Mouse (Mus musculus) hindbrain, embryonic 16.5 days (tissue): ENCODE data around the gene Gm20662. TPM values are rescaled to one million over a fixed set of nuclear protein-coding genes. Genes with fewer than 3 reads are reported as not detected.
"Not testable (repeated sequence)": the region's sequence is repeated elsewhere in the genome, so short reads cannot be mapped to it uniquely, and the experiment has no call there.

Experiments
- ATAC-seq: fragments of 200-750 bp; cut with Nextera tagmentation; 2 replicates; pipeline ENCODE4 v1.8.0; 2017; ENCODE audit warnings: moderate TSS enrichment, moderate library complexity
- H3K27ac ChIP-seq: fragments of 300-500 bp; sonication (generic); 2 replicates; pipeline ENCODE4 v1.5.1; 2014; ENCODE audit warnings: low read depth, mild to moderate bottlenecking, control low read depth, low read length, moderate library complexity
- H3K27me3 ChIP-seq: fragments of 300-500 bp; sonication (generic); replicated peaks from 2 replicates; pipeline ENCODE4 v1.6.1; 2014; ENCODE audit warnings: low read length; ENCODE audit not compliant: control insufficient read depth, insufficient read depth
- H3K36me3 ChIP-seq: fragments of 300-500 bp; sonication (generic); 2 replicates; pipeline ENCODE4 v1.6.1; 2014; ENCODE audit warnings: mild to moderate bottlenecking, low read length, moderate library complexity, mixed read lengths; ENCODE audit not compliant: control insufficient read depth, insufficient read depth
- H3K4me1 ChIP-seq: fragments of 300-500 bp; sonication (generic); 2 replicates; pipeline ENCODE4 v1.6.1; 2014; ENCODE audit warnings: low read depth, low read length; ENCODE audit not compliant: control insufficient read depth, insufficient read depth
- H3K4me2 ChIP-seq: fragments of 300-500 bp; sonication (generic); 2 replicates; pipeline ENCODE4 v1.6.1; 2014; ENCODE audit warnings: mild to moderate bottlenecking, low read length, control low read depth, moderate library complexity
- H3K4me3 ChIP-seq: fragments of 300-500 bp; sonication (generic); 2 replicates; pipeline ENCODE4 v1.5.1; 2014; ENCODE audit warnings: mild to moderate bottlenecking, low read length, control low read depth, moderate library complexity
- H3K9ac ChIP-seq: fragments of 300-500 bp; sonication (generic); 2 replicates; pipeline ENCODE4 v1.6.1; 2014; ENCODE audit warnings: low read depth, mild to moderate bottlenecking, control low read depth, low read length, moderate library complexity
- H3K9me3 ChIP-seq: fragments of 300-500 bp; sonication (generic); 2 replicates; pipeline ENCODE4 v1.6.1; 2014; ENCODE audit warnings: mild to moderate bottlenecking, low read length, moderate library complexity; ENCODE audit not compliant: control insufficient read depth
- WGBS: fragments of 180-500 bp; shearing (Covaris S2); extraction: QIAGEN DNeasy Blood & Tissue Kit; methylation state at CpG from one replicate; pipeline ENCODE4 v1.1.7; 2014; 5-methylcytosine and 5-hydroxymethylcytosine counted together
- polyA plus RNA-seq: library from polyadenylated mRNA; unstranded; fragments of >200 nt; fragmentation: Nextera tagmentation; extraction: Ambion mirVana; gene quantifications from 2 replicates; pipeline ENCODE4 v1.2.1, GENCODE M21; 2015

Gm20662 gene
- polyA plus RNA-seq, 1 experiment from 2014 or later = 1.5 TPM

- ATAC-seq = peak; percentile 100
- Histone ChIP-seq H3K9me3 (no peaks in the 10 kb centered on the region), H3K9ac (peak within 1 kb of the TSS; percentile 98), H3K4me2 (peak within 1 kb of the TSS; percentile 88), H3K4me3 (peak within 1 kb of the TSS; percentile 91), H3K27ac (peak within 1 kb of the TSS; percentile 97), H3K27me3 (no peaks in the 10 kb centered on the region), H3K36me3 (no peaks in the 10 kb centered on the region), H3K4me1 (peaks cover 23% of the 10 kb centered on the region)
- under 1% methylated on average over 49 of the region's 51 CpGs for WGBS
Measured at GRCm38 (mm10) chr9:108001922-108002770, 6.0 kb downstream of the Gm20662 start, which contains the start of gene Ip6k1. Ip6k1 (plus strand) TSS chr9:108002501.

- no peaks in the 10 kb centered on the region for H3K27me3 ChIP-seq
- peak overlapping the region; percentile 98 for H3K9ac ChIP-seq
- WGBS = under 1% methylated on average over 40 of the region's 50 CpGs
- H3K27ac ChIP-seq = peak overlapping the region; percentile 97
- peak overlapping the region; percentile 91 for H3K4me3 ChIP-seq
- peak overlapping the region; percentile 65 for H3K4me2 ChIP-seq
- peaks cover 23% of the 10 kb centered on the region for H3K4me1 ChIP-seq
- no peaks in the 10 kb centered on the region for H3K36me3 ChIP-seq
- peak; percentile 70 for ATAC-seq
- H3K9me3 ChIP-seq = no peaks in the 10 kb centered on the region
Measured at GRCm38 (mm10) chr9:108002778-108003530, 6.8 kb downstream of the Gm20662 start.

- peaks cover 23% of the 10 kb centered on the region for H3K4me1 ChIP-seq
- no peak for ATAC-seq
- H3K9me3 ChIP-seq = no peaks in the 10 kb centered on the region
- no peaks in the 10 kb centered on the region for H3K27me3 ChIP-seq
- peak overlapping the region; percentile 98 for H3K9ac ChIP-seq
- H3K4me2 ChIP-seq = peak overlapping the region; percentile 65
- peak overlapping the region; percentile 91 for H3K4me3 ChIP-seq
- 4% methylated on average over 8 of the region's 8 CpGs for WGBS
- H3K27ac ChIP-seq = peak overlapping the region; percentile 97
- H3K36me3 ChIP-seq = no peaks in the 10 kb centered on the region
Measured at GRCm38 (mm10) chr9:108003531-108003890, 7.4 kb downstream of the Gm20662 start.

- no peak for ATAC-seq
Measured at GRCm38 (mm10) chr9:108008041-108008440, 11.9 kb downstream of the Gm20662 start.

GRCm38 (mm10) chr9:108010385-108010784 is 14.2 kb downstream of the Gm20662 start:
- no peaks in the 10 kb centered on the region for H3K9me3 ChIP-seq
- H3K4me1 ChIP-seq = peaks cover 2% of the 10 kb centered on the region; the same call in 1 of the 2 replicates
- ATAC-seq = no peak
- no peaks in the 10 kb centered on the region for H3K36me3 ChIP-seq
- H3K9ac ChIP-seq = no peak overlapping the region
- no peak overlapping the region for H3K4me2 ChIP-seq
- H3K27ac ChIP-seq = no peak overlapping the region
- H3K4me3 ChIP-seq = no peak overlapping the region
- no peaks in the 10 kb centered on the region for H3K27me3 ChIP-seq

More at GRCm38 (mm10) chr9:108008041-108008440, 11.9 kb downstream of the Gm20662 start:
- H3K9me3 ChIP-seq = no peaks in the 10 kb centered on the region
- no peak overlapping the region for H3K4me3 ChIP-seq
- no peak overlapping the region for H3K9ac ChIP-seq
- H3K4me1 ChIP-seq = peaks cover 19% of the 10 kb centered on the region
- H3K27ac ChIP-seq = no peak overlapping the region
- no peaks in the 10 kb centered on the region for H3K27me3 ChIP-seq
- H3K4me2 ChIP-seq = no peak overlapping the region
- H3K36me3 ChIP-seq = no peaks in the 10 kb centered on the region
- 89% methylated on average over 5 of the region's 5 CpGs for WGBS

GRCm38 (mm10) chr9:108013577-108013976 is 17.4 kb downstream of the Gm20662 start:
- ATAC-seq, H3K4me1 ChIP-seq, H3K27ac ChIP-seq, H3K4me2 ChIP-seq, H3K4me3 ChIP-seq, H3K9ac ChIP-seq, H3K9me3 ChIP-seq, H3K36me3 ChIP-seq, H3K27me3 ChIP-seq: not testable (repeated sequence)
- WGBS = 98% methylated on average over 2 of the region's 2 CpGs

- H3K27ac ChIP-seq = no peak overlapping the region
- no peaks in the 10 kb centered on the region for H3K27me3 ChIP-seq
- peaks cover 2% of the 10 kb centered on the region for H3K4me1 ChIP-seq
- ATAC-seq = no peak
- H3K9me3 ChIP-seq = no peaks in the 10 kb centered on the region
- H3K9ac ChIP-seq = no peak overlapping the region
- no peak overlapping the region for H3K4me3 ChIP-seq
- 84% methylated on average over 3 of the region's 3 CpGs for WGBS
- no peak overlapping the region for H3K4me2 ChIP-seq
- no peaks in the 10 kb centered on the region for H3K36me3 ChIP-seq
Measured at GRCm38 (mm10) chr9:108017127-108017526, 21.0 kb downstream of the Gm20662 start.

GRCm38 (mm10) chr9:108020741-108021140 is 24.6 kb downstream of the Gm20662 start:
- no peak overlapping the region for H3K4me2 ChIP-seq
- no peak overlapping the region for H3K27ac ChIP-seq
- H3K9ac ChIP-seq = no peak overlapping the region
- H3K4me1 ChIP-seq = peaks cover 2% of the 10 kb centered on the region
- WGBS = 93% methylated on average over 1 of the region's 1 CpGs
- no peaks in the 10 kb centered on the region for H3K9me3 ChIP-seq
- ATAC-seq = no peak
- no peak overlapping the region for H3K4me3 ChIP-seq
- H3K27me3 ChIP-seq = no peaks in the 10 kb centered on the region
- H3K36me3 ChIP-seq = peaks cover 3% of the 10 kb centered on the region; the same call in 1 of the 2 replicates

GRCm38 (mm10) chr9:108023216-108023615 is 27.1 kb downstream of the Gm20662 start:
- 91% methylated on average over 3 of the region's 3 CpGs for WGBS
- H3K27me3 ChIP-seq = no peaks in the 10 kb centered on the region
- H3K27ac ChIP-seq = no peak overlapping the region
- no peaks in the 10 kb centered on the region for H3K9me3 ChIP-seq
- peaks cover 16% of the 10 kb centered on the region for H3K36me3 ChIP-seq
- H3K4me1 ChIP-seq = peaks cover 2% of the 10 kb centered on the region
- no peak overlapping the region for H3K4me2 ChIP-seq
- H3K4me3 ChIP-seq = no peak overlapping the region
- no peak for ATAC-seq
- no peak overlapping the region for H3K9ac ChIP-seq
